Mouse (Mus musculus) MEL-GATA-1-ER (cell line): ENCODE results near the gene Pah.

Experiments
- DNase-seq: peaks from one replicate; pipeline ENCODE4 v3.0.0-alpha.2; 2012; ENCODE audit warnings: low read depth; ENCODE audit errors: extremely low read depth

The Pah gene

GRCm38 (mm10) chr10:87521646-87522045 lies at the start of gene Pah:
TSS of gene Pah (plus strand) at chr10:87521795.
- no peak for DNase-seq

DNA sequence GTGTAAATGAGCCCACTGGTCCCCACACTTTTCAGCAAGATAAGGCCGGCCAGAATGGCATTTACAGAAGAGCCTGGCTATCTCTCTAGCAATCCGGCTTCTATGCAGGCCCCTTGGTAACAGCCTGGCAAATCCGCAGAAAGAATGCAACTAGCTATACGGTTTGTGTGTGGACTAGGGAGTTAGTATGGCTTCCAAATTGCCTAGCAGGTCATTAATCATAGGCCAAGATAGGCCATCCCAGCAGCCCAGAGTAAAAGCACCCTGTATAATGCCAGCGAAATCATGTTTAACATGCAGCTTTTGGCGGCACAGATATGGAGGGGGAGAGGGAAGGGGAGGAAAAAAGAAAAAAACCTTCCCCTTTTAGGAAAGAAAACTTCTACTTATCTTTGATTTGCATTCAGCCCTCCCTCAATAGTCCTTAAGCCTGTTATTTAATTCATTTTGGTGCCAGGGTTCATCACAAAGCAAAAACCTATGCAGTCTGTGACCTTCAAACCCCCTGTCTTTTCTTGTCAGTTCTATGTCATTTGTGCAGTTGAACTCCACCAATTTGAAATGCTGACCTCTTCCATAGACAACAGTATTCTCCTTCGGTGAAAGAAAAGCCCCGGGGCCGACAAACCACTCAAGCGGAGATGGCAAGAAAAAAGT lies 48.0 kb upstream of the Pah start:
- DNase-seq, result no peak

DNA sequence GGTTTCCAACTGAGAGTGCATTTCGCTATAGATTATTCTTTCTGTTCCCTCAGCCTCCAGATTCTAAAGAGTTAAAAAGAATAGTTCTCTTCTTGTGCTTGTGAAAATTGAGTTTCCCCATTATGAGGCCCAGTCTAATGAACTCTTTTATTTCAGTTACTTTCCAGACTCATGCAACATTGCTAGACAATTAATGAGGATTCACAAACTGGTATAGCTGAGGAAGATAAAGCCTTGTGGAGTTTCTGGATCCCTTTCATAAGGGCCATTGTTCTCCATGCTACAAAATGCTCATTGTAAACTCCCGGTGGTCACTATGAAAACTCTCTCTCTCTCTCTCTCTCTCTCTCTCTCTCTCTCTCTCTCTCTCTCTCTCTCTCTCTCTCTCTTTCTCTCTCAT lies 46.6 kb upstream of the Pah start:
- no peak for DNase-seq

- DNase-seq, result no peak
Measured at GRCm38 (mm10) chr10:87477895-87478294, 43.7 kb upstream of the Pah start.

DNA sequence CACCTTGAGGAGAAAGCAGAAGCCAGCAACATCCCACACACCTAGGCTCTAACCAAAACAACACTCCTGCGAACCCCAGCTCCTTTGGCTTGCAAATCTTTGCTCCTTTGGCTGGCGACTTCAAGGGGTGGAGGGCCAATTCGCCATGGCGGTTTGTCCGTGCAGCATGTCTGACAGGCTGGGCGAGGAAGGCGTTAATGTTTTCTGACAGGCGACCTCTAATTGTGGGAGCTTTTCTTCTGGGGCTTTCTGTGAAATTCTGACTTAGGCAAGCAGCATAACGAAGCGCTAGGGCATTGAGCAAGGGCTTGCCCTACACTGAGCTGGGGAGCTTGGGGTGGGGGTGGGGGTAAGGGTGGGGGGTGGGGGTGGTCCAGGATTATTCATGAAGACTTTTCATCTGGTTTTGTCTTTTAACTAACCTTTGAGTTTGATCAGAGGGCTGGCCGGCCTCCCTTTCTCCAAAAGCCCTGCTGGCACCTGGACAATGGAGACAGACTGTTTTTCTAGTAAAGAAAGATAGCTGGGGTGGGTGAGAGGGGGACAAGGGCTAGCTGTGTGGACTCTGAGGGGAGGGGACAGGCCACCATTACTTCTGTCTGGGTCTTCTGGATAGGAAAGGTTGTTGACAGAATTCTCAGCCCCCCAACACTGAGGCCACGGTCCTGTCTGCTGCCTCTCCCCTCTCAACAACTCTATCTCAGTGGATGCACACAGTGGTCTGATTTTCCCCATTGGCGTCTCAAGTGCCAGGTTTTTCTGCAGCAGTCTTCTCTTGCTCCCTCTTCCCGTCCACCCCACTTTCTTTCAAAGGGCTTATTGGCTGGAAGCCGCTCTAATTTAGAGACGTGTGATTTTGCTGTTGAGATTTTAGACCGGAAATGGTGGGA lies 36.5 kb upstream of the Pah start:
- no peak for DNase-seq

DNA sequence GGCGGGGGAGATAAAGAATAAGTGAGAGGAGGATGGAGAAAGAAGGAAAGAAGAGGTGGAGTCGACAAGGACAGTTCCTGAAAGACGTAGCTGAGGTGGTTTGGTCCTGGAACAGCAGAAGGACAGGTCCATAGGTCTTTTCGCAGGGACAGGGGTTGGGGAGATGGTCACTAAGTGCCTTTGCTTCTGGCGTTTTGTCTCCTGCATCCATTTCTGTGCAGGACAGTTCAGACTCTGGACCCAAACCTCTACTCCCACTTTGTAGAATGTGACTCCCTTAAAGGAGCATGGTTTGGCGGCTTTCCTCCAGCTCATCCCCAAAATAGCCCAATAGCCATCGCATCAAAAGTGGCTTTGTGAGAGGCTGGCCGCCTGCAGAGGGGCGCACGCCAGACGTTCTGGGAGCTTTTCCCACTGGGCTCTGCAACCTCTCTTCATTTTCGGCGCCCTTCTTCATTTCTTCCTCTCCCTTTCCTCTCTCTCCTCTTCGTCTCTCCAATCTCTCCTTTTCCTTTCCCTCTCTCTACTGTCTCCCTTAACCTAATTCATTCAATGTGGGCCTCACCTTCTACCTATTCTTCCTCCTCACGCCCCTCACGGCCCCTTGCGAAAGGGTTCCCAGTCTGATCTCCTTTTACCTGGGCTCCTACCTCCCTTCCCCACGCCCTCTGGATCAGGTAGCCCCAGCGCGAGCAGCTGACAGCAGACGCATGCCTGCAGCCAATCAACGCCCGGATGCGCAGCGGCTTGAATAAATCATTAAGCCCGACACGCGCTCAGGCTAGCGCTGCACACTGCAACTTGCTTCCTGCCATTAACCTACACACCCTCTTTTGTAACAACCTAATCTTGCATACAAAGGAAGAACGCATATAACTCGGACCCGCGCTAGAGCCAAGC lies 35.6 kb upstream of the Pah start:
- no peak for DNase-seq

DNA sequence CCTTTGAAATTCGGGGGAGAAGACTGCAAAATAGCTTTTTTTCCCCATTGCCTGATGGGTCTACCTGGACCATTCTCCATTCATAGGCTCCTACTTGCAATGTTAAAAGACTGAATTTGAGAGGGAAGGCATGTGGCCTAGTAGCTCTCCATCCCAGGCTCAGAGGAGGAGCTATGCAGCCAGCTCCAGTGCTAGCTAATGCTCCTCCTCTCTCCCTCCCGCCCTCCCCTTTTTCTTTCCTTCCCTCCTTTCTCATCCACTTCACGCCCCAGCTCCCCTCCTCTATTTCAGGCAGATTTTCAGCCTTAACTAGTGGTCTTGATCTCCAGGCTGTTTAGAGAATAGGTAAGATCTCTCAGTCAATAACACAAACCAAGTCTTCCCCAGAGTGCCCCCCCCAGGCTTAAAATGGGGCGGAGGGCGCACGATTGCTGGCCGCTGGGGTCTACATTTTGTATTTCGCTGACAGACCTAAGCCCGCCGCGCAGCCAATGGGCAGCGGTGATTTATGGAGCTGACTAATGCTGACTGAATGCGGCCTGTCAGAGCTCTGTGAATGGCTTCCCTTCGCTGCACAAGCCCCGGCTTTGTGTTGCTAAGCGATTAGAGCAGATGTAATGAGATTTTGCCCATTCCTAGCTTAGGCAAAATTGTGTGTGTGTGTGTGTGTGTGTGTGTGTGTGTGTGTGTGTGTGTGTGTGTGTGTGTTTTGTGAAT lies 33.0 kb upstream of the Pah start:
- no peak for DNase-seq

DNA sequence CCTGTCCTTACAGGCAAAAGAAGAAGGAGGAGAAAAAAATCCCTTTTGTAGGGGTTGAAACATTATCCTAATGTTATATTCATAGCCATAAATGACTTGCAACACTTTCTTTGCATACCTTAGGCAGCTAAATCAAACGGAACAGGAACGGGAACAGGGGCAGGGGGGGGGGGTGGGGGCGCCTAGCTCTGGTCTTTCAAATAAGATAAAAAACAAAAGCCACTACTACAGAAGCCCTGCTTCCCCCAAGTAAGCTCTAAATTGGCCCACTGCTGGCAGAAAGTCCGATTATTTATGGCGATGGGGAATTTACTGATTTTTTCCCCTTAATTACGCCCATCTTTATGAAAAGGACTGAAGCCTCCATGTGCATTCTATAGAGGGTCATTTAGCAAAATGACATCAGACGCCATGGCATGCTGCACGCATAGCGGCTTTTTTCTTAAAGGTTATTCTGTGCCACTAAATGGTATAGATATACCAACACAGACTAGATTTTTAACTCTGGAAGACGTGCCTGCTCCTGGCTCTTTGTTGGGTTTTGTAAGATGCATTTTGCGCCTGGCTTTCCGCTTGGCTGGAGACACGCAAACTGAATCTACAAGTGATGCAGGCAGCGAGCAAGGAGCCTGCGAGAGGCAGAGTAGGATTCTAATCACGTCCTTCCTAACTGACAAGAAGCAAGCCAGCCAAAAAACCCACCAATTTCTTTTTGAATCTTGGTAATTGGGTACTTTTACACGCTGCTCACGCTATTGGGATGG lies 32.2 kb upstream of the Pah start:
- no peak for DNase-seq

- DNase-seq, result no peak
Measured at GRCm38 (mm10) chr10:87490328-87490727, 31.3 kb upstream of the Pah start.

DNA sequence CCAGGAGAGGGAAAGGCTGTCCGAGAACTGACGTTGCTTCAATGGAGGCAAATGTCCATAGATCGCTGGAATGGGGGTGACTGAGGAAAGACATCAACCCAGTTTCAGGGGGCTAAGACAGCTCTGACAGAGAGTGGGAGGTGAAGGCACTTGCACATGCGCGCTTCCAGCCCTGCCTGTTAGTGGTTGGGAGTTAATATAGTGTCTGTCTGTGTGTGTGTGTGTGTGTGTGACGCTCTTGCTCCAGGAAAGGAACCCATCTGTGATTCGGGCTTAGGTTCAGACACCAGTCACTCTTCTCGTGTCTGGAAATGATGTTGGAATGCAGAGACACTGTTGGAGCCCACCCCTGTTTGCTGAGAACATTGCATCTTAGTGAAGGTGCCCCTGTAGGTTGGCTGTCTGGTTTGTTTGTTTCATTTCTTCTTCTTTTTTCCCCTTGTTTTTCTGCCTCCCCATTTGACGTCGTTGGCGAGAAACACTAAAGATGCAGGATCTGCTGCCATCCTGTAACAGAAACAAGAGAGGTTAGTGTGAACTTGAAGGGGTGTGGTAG lies 30.0 kb upstream of the Pah start:
- DNase-seq, result no peak

GRCm38 (mm10) chr10:87492332-87492660 lies 29.3 kb upstream of the Pah start:
- DNase-seq, result no peak

- no peak for DNase-seq
Measured at GRCm38 (mm10) chr10:87492661-87493551, 28.7 kb upstream of the Pah start.

GRCm38 (mm10) chr10:87493576-87493975 lies 28.0 kb upstream of the Pah start, which contains the start of gene Ascl1:
TSS of gene Ascl1 (minus strand) at chr10:87493660.
- no peak for DNase-seq

- DNase-seq, result no peak
Measured at GRCm38 (mm10) chr10:87494176-87494575, 27.4 kb upstream of the Pah start.

DNA sequence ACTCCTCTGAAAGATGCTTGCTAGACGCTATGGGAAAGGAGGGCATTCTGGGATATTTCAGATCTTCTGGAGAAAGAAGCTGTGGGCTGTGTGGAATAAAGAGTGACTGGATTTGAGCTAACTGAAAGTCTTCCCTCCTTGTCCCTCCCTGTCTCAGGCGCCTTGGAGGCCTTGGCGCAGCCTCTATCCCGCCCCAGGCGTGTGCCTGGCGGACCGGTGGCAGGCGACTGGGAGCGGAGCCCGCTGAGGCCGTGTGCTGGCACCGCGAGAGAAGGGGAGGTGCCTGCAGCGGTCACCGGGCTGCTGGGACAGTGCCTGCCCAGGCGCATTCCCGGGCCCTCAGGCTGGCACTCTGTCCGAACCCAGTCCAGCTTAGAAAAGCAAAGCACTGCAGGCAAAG lies 27.0 kb upstream of the Pah start:
- no peak for DNase-seq

DNA sequence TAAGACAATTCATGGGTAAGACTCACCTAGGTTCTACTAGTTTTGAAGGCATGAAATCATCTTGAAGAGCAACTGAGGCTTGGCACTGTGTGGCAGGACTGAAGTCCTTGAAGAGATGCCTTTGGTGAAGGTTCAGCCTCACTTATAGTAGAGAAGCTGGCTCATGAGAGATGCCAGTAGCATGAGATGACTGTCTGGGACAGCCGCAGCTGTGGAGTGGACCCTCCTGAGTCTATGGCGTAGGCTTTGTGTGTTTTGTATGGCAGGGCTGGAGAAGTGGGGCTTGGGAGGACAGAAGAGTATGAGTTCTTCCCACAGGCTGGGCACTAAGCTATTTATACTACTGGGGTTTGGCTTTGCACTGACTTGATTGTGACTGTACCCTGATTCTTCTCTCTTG lies 24.5 kb upstream of the Pah start:
- no peak for DNase-seq

GRCm38 (mm10) chr10:87500926-87501658 lies 20.5 kb upstream of the Pah start:
- DNase-seq, result no peak

- DNase-seq, result no peak
Measured at GRCm38 (mm10) chr10:87501659-87502042, 19.9 kb upstream of the Pah start.

DNA sequence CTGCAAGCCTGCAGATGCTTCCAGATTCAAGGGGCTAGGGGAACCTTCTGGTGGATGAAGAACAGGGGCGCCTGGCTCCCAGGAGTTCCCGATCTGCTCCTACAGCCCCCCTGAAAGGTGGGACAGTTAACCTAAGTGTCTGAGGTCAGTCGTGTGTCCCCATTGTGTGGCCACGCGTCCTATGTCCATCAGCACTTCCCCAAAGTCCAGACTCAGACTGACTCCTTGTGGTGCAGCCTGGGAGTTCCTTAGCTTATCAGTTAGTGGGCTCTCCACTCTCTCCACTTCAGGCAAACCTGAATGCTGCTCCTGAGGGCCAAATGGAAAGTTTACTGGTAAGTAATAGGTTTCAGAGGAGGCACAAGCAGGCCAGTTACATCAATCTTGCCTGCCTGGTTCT lies 19.3 kb upstream of the Pah start:
- DNase-seq, result no peak
